Mouse (Mus musculus) midbrain, postnatal 0 days (tissue): ENCODE results near the gene Ppp2r1b. TPM values are rescaled to one million over a fixed set of nuclear protein-coding genes. Genes with fewer than 3 reads are reported as not detected.

Experiments
- ATAC-seq: fragments of 200-750 bp; cut with Nextera tagmentation; 2 replicates; pipeline ENCODE4 v1.8.0; 2017; ENCODE audit warnings: moderate number of reproducible peaks, mild to moderate bottlenecking, moderate TSS enrichment, moderate library complexity; ENCODE audit not compliant: low FRiP score
- DNase-seq: peaks from one replicate; pipeline ENCODE4 v3.0.0-alpha.2; 2015; ENCODE audit warnings: low spot score
- H3K27ac ChIP-seq: fragments of 300-500 bp; sonication (generic); 2 replicates; pipeline ENCODE4 v1.5.1; 2014; ENCODE audit warnings: low read depth, mild to moderate bottlenecking, low read length, mixed read lengths
- H3K27me3 ChIP-seq: fragments of 300-500 bp; sonication (generic); 2 replicates; pipeline ENCODE4 v1.6.1; 2014; ENCODE audit warnings: low read length, control low read depth, mixed read lengths; ENCODE audit not compliant: insufficient read depth
- H3K36me3 ChIP-seq: fragments of 300-500 bp; sonication (generic); 2 replicates; pipeline ENCODE4 v1.6.1; 2014; ENCODE audit warnings: low read length, control low read depth, mixed read lengths; ENCODE audit not compliant: insufficient read depth
- H3K4me1 ChIP-seq: fragments of 300-500 bp; sonication (generic); 2 replicates; pipeline ENCODE4 v1.6.1; 2014; ENCODE audit warnings: mild to moderate bottlenecking, control low read depth, antibody characterized with exemption, low read length, mixed read lengths; ENCODE audit not compliant: insufficient read depth
- H3K4me2 ChIP-seq: fragments of 300-500 bp; sonication (generic); 2 replicates; pipeline ENCODE4 v1.6.1; 2014; ENCODE audit warnings: low read depth, mild to moderate bottlenecking, low read length, mixed read lengths; ENCODE audit not compliant: poor library complexity, severe bottlenecking
- H3K4me3 ChIP-seq: fragments of 300-500 bp; sonication (generic); 2 replicates; pipeline ENCODE4 v1.5.1; 2014; ENCODE audit warnings: low read depth, mild to moderate bottlenecking, low read length, moderate library complexity
- H3K9ac ChIP-seq: fragments of 300-500 bp; sonication (generic); replicated peaks from 2 replicates; pipeline ENCODE4 v1.6.1; 2014; ENCODE audit warnings: mild to moderate bottlenecking, low read length, moderate library complexity, mixed read lengths; ENCODE audit not compliant: poor library complexity, severe bottlenecking
- H3K9me3 ChIP-seq: fragments of 300-500 bp; sonication (generic); 2 replicates; pipeline ENCODE4 v1.6.1; 2016; ENCODE audit warnings: low read length, control low read depth
- CTCF ChIP-seq: IDR thresholded peaks from 2 replicates; pipeline ENCODE4 v1.5.1; 2016; ENCODE audit warnings: antibody characterized with exemption, mild to moderate bottlenecking
- WGBS: fragments of 180-500 bp; shearing (Covaris S2); extraction: QIAGEN DNeasy Blood & Tissue Kit; methylation state at CpG from one replicate; pipeline ENCODE4 v1.1.7; 2014; 5-methylcytosine and 5-hydroxymethylcytosine counted together
- polyA plus RNA-seq: library from polyadenylated mRNA; unstranded; fragments of >200 nt; fragmentation: Nextera tagmentation; extraction: Ambion mirVana; gene quantifications from 2 replicates; pipeline ENCODE4 v1.2.1, GENCODE M21; 2015
- total RNA-seq: library from RNA; depleted of rRNA; stranded (reverse); fragments of >200 nt; gene quantifications from 2 replicates; pipeline ENCODE4 v1.2.3, GENCODE M21; 2014

Ppp2r1b gene
- total and polyA plus RNA-seq, 2 experiments from 2014 or later = 14.8 to 30.2 TPM

- TF ChIP-seq CTCF = no peak
- no peak for ATAC-seq
Measured at GRCm38 (mm10) chr9:50818050-50818449, 27.1 kb upstream of the Ppp2r1b start.

DNA sequence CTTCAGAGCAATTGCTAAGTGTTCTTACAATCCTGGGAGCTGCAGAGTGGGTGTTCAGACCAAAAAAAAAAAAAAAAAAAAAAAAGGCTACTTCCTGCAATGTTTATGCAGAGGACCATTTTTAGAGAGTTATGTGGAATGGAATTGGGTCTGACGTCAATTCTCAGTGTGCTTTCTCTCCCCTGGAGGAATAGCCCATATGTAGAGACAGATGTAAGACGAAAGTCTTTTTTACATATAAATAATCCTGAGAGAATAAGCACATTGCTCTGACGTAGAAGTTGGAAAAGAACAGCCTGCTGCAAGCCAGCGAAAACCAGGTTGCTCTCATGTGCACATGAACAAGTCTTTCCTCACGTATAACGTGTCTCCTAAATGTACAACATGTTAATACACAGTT is 25.4 kb upstream of the Ppp2r1b start:
- Histone ChIP-seq H3K9me3 (no peaks in the 10 kb centered on the region), H3K4me2 (no peak overlapping the region), H3K27ac (no peak overlapping the region), H3K4me3 (no peak overlapping the region), H3K9ac (no peak overlapping the region), H3K27me3 (no peaks in the 10 kb centered on the region), H3K4me1 (no peaks in the 10 kb centered on the region), H3K36me3 (peaks cover 32% of the 10 kb centered on the region)
- TF ChIP-seq CTCF = no peak
- ATAC-seq (no peak), DNase-seq (no peak)
- WGBS = 90% methylated on average over 6 of the region's 6 CpGs

More at GRCm38 (mm10) chr9:50818050-50818449, 27.1 kb upstream of the Ppp2r1b start:
- no peak for DNase-seq
- WGBS = 97% methylated on average over 6 of the region's 6 CpGs
- no peak overlapping the region for H3K4me3 ChIP-seq
- H3K36me3 ChIP-seq = peaks cover 33% of the 10 kb centered on the region
- H3K9ac ChIP-seq = no peak overlapping the region
- no peak overlapping the region for H3K4me2 ChIP-seq
- no peak overlapping the region for H3K27ac ChIP-seq
- no peaks in the 10 kb centered on the region for H3K9me3 ChIP-seq
- no peaks in the 10 kb centered on the region for H3K27me3 ChIP-seq
- no peaks in the 10 kb centered on the region for H3K4me1 ChIP-seq

DNA sequence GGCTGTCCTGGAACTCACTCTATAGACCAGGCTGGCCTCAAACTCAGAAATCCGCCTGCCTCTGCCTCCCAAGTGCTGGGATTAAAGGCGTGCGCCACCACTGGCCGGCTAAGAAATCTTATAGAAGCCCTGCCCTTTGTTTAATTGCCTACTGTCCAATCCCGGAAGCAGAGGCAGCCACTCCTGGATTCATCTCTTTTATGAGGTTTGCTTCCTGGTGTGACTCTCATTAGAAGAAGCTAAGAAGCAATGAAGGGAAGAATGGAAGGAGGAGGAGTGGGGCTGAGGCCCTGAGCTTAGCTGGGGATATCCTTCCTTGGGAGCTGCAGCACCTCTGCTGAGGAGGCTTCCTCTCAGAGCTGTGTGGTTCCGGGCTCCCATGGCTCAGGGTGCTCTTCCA is 23.4 kb upstream of the Ppp2r1b start:
- WGBS = 84% methylated on average over 5 of the region's 6 CpGs
- Histone ChIP-seq H3K36me3 (peaks cover 29% of the 10 kb centered on the region), H3K9me3 (no peaks in the 10 kb centered on the region), H3K27ac (no peak overlapping the region), H3K4me3 (no peak overlapping the region), H3K27me3 (no peaks in the 10 kb centered on the region), H3K4me1 (no peaks in the 10 kb centered on the region), H3K9ac (no peak overlapping the region), H3K4me2 (no peak overlapping the region)
- DNase-seq (no peak), ATAC-seq (no peak)
- TF ChIP-seq CTCF = no peak

- H3K4me2 ChIP-seq = no peak overlapping the region
- WGBS = 97% methylated on average over 5 of the region's 5 CpGs
- H3K9me3 ChIP-seq = no peaks in the 10 kb centered on the region
- H3K27ac ChIP-seq = no peak overlapping the region
- H3K27me3 ChIP-seq = no peaks in the 10 kb centered on the region
- peaks cover 25% of the 10 kb centered on the region for H3K36me3 ChIP-seq
- no peak overlapping the region for H3K9ac ChIP-seq
- ATAC-seq (no peak), DNase-seq (no peak)
- H3K4me1 ChIP-seq = no peaks in the 10 kb centered on the region
- no peak for TF ChIP-seq CTCF
- no peak overlapping the region for H3K4me3 ChIP-seq
Measured at GRCm38 (mm10) chr9:50822216-50822615, 22.9 kb upstream of the Ppp2r1b start.

- Histone ChIP-seq H3K4me1 (no peaks in the 10 kb centered on the region), H3K27ac (no peak overlapping the region), H3K4me2 (no peak overlapping the region), H3K27me3 (no peaks in the 10 kb centered on the region), H3K9me3 (no peaks in the 10 kb centered on the region), H3K9ac (no peak overlapping the region), H3K36me3 (peaks cover 21% of the 10 kb centered on the region), H3K4me3 (no peak overlapping the region)
- DNase-seq = no peak
- no peak for TF ChIP-seq CTCF
- no peak for ATAC-seq
- WGBS = 91% methylated on average over 11 of the region's 11 CpGs
Measured at GRCm38 (mm10) chr9:50823779-50824453, 21.2 kb upstream of the Ppp2r1b start.

DNA sequence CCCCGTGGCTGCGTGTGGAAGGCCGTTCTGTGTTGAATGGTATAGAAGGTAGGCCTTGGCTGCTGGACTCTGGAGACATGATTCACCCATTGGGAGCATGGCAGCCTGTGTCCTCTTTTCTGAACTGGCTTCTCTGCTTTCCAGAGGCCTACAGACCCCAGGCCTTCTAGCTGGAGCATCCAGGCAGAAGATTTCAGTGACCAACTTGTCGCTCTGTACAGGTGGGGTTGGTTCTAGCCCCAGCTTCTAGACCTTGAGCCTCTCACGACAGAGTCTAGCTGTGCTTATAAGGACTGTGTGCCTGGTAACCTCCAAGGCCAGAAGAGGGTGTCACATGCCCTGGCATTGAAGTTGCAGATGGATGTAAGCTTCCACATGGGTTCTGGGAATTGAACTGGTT is 13.6 kb upstream of the Ppp2r1b start:
- no peak overlapping the region for H3K4me2 ChIP-seq
- WGBS = 91% methylated on average over 5 of the region's 5 CpGs
- no peak overlapping the region for H3K27ac ChIP-seq
- H3K9ac ChIP-seq = no peak overlapping the region
- DNase-seq (no peak), ATAC-seq (no peak)
- H3K27me3 ChIP-seq = no peaks in the 10 kb centered on the region
- no peak for TF ChIP-seq CTCF
- H3K4me1 ChIP-seq = no peaks in the 10 kb centered on the region
- H3K36me3 ChIP-seq = peaks cover 10% of the 10 kb centered on the region; the same call in 1 of the 2 replicates
- H3K9me3 ChIP-seq = no peaks in the 10 kb centered on the region
- H3K4me3 ChIP-seq = no peak overlapping the region
